In genomic region chr3:145885376-145885775, GRCm38 (mm10) we compare ENCODE assay signal across 9 mouse cellular contexts. TPM values are rescaled to one million over a fixed set of nuclear protein-coding genes. Genes with fewer than 3 reads are reported as not detected.
DNase-seq lines count a peak whose midpoint lies in the region; TF ChIP-seq lines count a peak whose summit lies in the region.
"Had no signal": no experiment of that assay in that cellular context is flagged by ENCODE, and none has a peak within 500 bp of the region (broad histone marks: within the 10 kb centered on the region; RNA-seq: fewer than 3 reads in every experiment).

No protein-coding gene starts in this region.

- no peaks in the 10 kb centered on the region for H3K36me3 ChIP-seq in small intestine, adult 2 months (ENCODE audit: control insufficient read depth, insufficient read depth, low read length)
- H3K36me3 ChIP-seq: embryonic facial prominence, embryonic 12.5 days had no signal

- H3K27me3 ChIP-seq in small intestine, adult 2 months (ENCODE audit: control insufficient read depth, insufficient read depth, low read length): no peaks in the 10 kb centered on the region
- H3K27me3 ChIP-seq: embryonic facial prominence, embryonic 12.5 days had no signal

- peak overlapping the region; percentile 46 for H3K27ac ChIP-seq in small intestine, adult 2 months (ENCODE audit: insufficient read depth, low read depth, low read length)
- H3K27ac ChIP-seq: embryonic facial prominence, embryonic 12.5 days had no signal

- TF ChIP-seq CTCF in small intestine, adult 2 months (IDR thresholded peaks at IDR 0.05; ENCODE audit: extremely low read depth, insufficient read length, insufficient replicate concordance, low read depth, low read length): no peak

- peak; percentile 94 for DNase-seq in heart, adult 11 months
- DNase-seq in heart, postnatal 36 days: no peak
- peak; percentile 45 for DNase-seq in MN1 (ENCODE audit: low spot score)
- DNase-seq in frontal cortex, adult 2 months (ENCODE audit: extremely low spot score in 1 of 2, low spot score in 1 of 2): peak; percentile 20 to 40
- DNase-seq in layer of hippocampus, postnatal 14 days (ENCODE audit: low spot score in 2 of 2): peak; percentile 13 to 65
- DNase-seq in thymus, postnatal 0 days (ENCODE audit: low spot score): no peak
- no peak for DNase-seq in spleen, postnatal 14 days (ENCODE audit: low spot score in 2 of 2)

- H3K4me1 ChIP-seq in small intestine, adult 2 months (ENCODE audit: control insufficient read depth, insufficient read depth, insufficient read length, low read length): peaks cover 4% of the 10 kb centered on the region; the same call in 1 of the 2 replicates

- no peak for TF ChIP-seq POLR2A in small intestine, adult 2 months (IDR thresholded peaks at IDR 0.05; ENCODE audit: low read depth, low read length)

- intact Hi-C loops in heart, postnatal 36 days (cut with DNase I): no loop called here

- 67% methylated on average over 4 of the region's 4 CpGs for WGBS in small intestine, adult 2 months

- H3K4me3 ChIP-seq in small intestine, adult 2 months (ENCODE audit: low read depth, low read length): no peak overlapping the region
- H3K4me3 ChIP-seq: embryonic facial prominence, embryonic 12.5 days had no signal

RNA-seq across cellular contexts. Expression of gene Bcl10, which starts 37.2 kb away (rescaled TPM):
- total RNA-seq in heart, postnatal 36 days (2021): 10 to 100 TPM; 18.2 to 19.6 TPM
- 14.0 TPM in 2 replicates for polyA plus RNA-seq in frontal cortex, adult 2 months (2012; rRNA removed)
- 10 to 100 TPM; 14.9 to 15.6 TPM for total RNA-seq in layer of hippocampus, postnatal 14 days (2021)
- 3.5 and 7.9 TPM in 2 replicates for polyA plus RNA-seq in small intestine, adult 2 months (2012; rRNA removed)
- 82.5 and 88.6 TPM in 2 replicates for polyA plus RNA-seq in thymus, postnatal 0 days (2015; fragmentation: Nextera tagmentation; extraction: Ambion mirVana)

RNA-seq across cellular contexts. Expression of gene 2410004B18Rik, which starts 52.4 kb away (rescaled TPM):
- 10 to 100 TPM; 16.0 to 16.6 TPM for total RNA-seq in heart, postnatal 36 days (2021)
- 38.7 and 39.9 TPM in 2 replicates for polyA plus RNA-seq in frontal cortex, adult 2 months (2012; rRNA removed)
- total RNA-seq in layer of hippocampus, postnatal 14 days (2021): 10 to 100 TPM; 38.1 to 40.3 TPM
- 14.8 and 20.0 TPM in 2 replicates for polyA plus RNA-seq in small intestine, adult 2 months (2012; rRNA removed)
- polyA plus RNA-seq in thymus, postnatal 0 days (2015; fragmentation: Nextera tagmentation; extraction: Ambion mirVana): 42.1 and 42.2 TPM in 2 replicates

Comparison
In these comparisons a context has a peak if more than half of its experiments do, and no peak if none do; other contexts are left out.
1. DNase-seq: peak in heart, adult 11 months (single experiment), MN1 (single experiment), frontal cortex, adult 2 months (2 of 2) and layer of hippocampus, postnatal 14 days (2 of 2); none in heart, postnatal 36 days (0 of 2), thymus, postnatal 0 days (single experiment) and spleen, postnatal 14 days (0 of 2).